Mouse (Mus musculus): Measurements from ENCODE around the gene Gm14295.
"Not testable (repeated sequence)": the region's sequence is repeated elsewhere in the genome, so short reads cannot be mapped to it uniquely, and the experiment has no call there.

Gene Gm14295

DNA sequence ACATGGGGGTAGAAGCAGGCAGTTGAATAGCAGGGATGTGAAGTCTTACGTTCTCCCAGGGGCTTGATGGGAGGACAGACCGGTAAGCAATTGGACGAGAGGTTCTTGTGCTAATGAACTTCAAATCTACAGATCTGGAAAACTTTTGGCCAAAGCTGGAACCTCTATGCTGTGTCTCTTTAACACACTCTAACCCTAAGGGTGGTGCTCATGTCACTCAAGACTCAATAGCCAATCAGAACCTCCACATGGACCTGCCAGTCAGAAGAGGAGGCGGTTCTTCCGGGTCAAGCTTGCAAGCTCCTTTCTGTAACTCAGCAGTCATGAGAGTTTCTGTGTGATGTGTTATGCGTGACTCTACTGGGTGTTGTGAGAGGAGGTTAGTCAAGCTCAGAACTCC, at the start of gene Gm14295:
Gene Gm14295 (plus strand): TSS at position 301 of the 400 bp plus-strand sequence.
- DNase-seq (ENCODE audit: low spot score), result not testable (repeated sequence)

DNA sequence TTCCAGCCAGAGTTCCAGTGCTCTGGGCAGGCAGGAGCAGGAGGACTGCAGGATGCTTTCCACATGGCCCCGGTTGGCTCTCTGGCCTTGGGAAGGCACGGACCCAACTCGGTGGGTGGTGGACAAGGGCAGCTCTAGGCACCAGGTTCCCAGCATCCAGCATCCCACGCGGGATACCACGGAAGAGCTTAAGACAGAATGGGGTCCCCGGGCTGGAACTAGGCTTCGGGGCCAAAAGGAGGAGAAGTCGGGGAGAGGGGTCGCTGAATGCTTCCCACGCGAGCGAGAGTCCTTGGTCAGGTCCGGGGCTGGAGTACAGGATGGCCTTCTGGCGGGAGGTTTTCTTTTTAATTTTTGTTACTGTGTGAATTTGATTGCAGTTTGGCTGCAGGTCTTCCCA, 373 bp downstream of the Gm14295 start:
- DNase-seq (ENCODE audit: low spot score), result not testable (repeated sequence)

DNA sequence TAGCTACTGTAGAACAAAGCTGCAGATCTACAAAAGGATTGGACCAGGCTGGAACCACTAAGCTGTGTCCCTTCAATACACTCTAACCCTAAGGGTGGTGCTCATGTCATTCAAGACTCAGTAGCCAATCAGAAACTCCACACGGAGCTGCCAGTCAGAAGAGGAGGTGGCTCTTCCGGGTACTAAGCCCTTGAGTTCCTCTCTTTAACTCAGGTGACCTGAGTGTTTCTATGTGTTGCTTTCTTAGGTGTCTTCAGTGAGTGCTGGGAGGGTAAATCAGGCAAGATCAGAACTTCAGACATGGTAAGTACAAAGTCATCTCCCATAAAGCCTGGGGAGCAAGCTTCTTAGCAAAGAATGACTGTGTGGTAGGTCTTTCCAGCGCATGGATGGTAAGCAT, 32.4 kb downstream of the Gm14295 start, which contains the start of gene Gm14408:
Gene Gm14408 (plus strand): TSS at position 301 of the 400 bp plus-strand sequence.
- DNase-seq (ENCODE audit: low spot score), result not testable (repeated sequence)

All from testis, postnatal 14 days (tissue).